In the genomic region with DNA sequence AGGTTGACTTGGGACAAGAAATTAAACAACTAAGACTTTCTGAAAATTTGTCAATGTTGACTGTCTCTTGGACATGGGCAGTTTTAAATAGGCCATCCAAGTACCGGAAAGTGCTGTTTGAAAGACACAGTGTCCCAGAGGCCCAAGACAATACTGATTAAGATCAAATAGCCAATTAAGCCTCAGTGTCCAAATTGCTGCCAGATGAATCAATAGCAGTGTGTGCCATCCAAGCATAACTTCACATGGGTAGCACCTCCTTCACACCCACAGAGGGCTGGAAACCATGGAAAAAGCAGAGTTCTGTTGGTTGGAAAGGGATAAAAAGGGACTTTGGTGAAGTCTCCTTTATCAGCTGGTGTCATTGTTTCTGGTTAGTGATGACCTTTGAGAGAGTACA, we compare ENCODE assay signal across 26 mouse cellular contexts. TPM values are rescaled to one million over a fixed set of nuclear protein-coding genes. Genes with fewer than 3 reads are reported as not detected.
DNase-seq lines count a peak whose midpoint lies in the region; TF ChIP-seq lines count a peak whose summit lies in the region.
"Had no signal": no experiment of that assay in that cellular context is flagged by ENCODE, and none has a peak within 500 bp of the region (broad histone marks: within the 10 kb centered on the region; RNA-seq: fewer than 3 reads in every experiment).

No protein-coding gene starts in this region.

- peaks cover 1% of the 10 kb centered on the region; the same call in 1 of the 2 replicates for H3K4me1 ChIP-seq in cortical plate, adult 2 months (ENCODE audit: control insufficient read depth, insufficient read depth, low read length)
- H3K4me1 ChIP-seq: embryonic facial prominence, embryonic 13.5 days; embryonic facial prominence, embryonic 15.5 days; forebrain, embryonic 15.5 days had no signal

- H3K27ac ChIP-seq in layer of hippocampus, adult 2 months = peak overlapping the region; percentile 77
- peak overlapping the region; percentile 89; the same call in 1 of the 2 replicates for H3K27ac ChIP-seq in cortical plate, adult 2 months (ENCODE audit: insufficient read depth, low read length)
- H3K27ac ChIP-seq: embryonic facial prominence, embryonic 13.5 days; embryonic facial prominence, embryonic 15.5 days; forebrain, embryonic 13.5 days; forebrain, embryonic 15.5 days had no signal

- H3K4me3 ChIP-seq in layer of hippocampus, adult 2 months = no peak overlapping the region
- H3K4me3 ChIP-seq in cortical plate, adult 2 months (ENCODE audit: insufficient read depth, low read length) = no peak overlapping the region
- H3K4me3 ChIP-seq: embryonic facial prominence, embryonic 13.5 days; embryonic facial prominence, embryonic 15.5 days; erythroblast, embryonic 14.5 days; forebrain, embryonic 13.5 days; forebrain, embryonic 15.5 days had no signal

- no peak for TF ChIP-seq POLR2A in cortical plate, adult 2 months (IDR thresholded peaks at IDR 0.05; ENCODE audit: extremely low read depth, insufficient read depth, low read length)

- DNase-seq in layer of hippocampus, adult 2 months (ENCODE audit: low spot score in 2 of 2) = peak in 1 of 2 experiments; percentile 29
- no peak for DNase-seq in layer of hippocampus, postnatal 36 days
- peak; percentile 11 for DNase-seq in retina, postnatal 1 day
- no peak for DNase-seq in retina, embryonic 14.5 days (ENCODE audit: low spot score)
- peak; percentile 22 for DNase-seq in gonadal fat pad, adult 2 months (ENCODE audit: low read depth)
- no peak for DNase-seq in yolk sac, embryonic 10.5 days (ENCODE audit: low spot score)
- no peak for DNase-seq in lung, postnatal 10 days
- DNase-seq: adrenal gland, adult 8-10 months; adrenal gland, postnatal 14 days; adrenal gland, postnatal 36 days; cerebellum, adult 11-12 months; cerebellum, adult 2 months; cerebellum, adult 9-10 months; cerebellum, postnatal 10 days; cerebellum, postnatal 25 days; embryo, embryonic 11 days; forebrain, postnatal 0 days had no signal

- no peak for TF ChIP-seq CTCF in layer of hippocampus, adult 2 months (conservative IDR thresholded peaks at IDR 0.05)
- TF ChIP-seq CTCF in cortical plate, adult 2 months (IDR thresholded peaks at IDR 0.05; ENCODE audit: extremely low read depth, insufficient read depth, low read length) = no peak

RNA-seq across cellular contexts. Expression of gene Slc1a2, which starts 33.9 kb away (rescaled TPM):
- 1,000 to 10,000 TPM; 1,761 to 1,800 TPM for total RNA-seq in layer of hippocampus, adult 2 months (2021)
- total RNA-seq in layer of hippocampus, postnatal 36 days (2021) = 1,000 to 10,000 TPM; 1,671 to 1,869 TPM
- 765 and 784 TPM in 2 replicates for polyA plus RNA-seq in cortical plate, adult 2 months (2012; rRNA removed)
- 0.11 and 0.41 TPM in 2 replicates for polyA plus RNA-seq in gonadal fat pad, adult 2 months (2012; rRNA removed)
- total RNA-seq: MEL had no signal
- polyA plus RNA-seq: activated CD4-positive, CD25-positive, alpha-beta regulatory T cell, adult 4 months; C2C12; erythroblast, embryonic 14.5 days had no signal

Comparison
In these comparisons a context has a peak if more than half of its experiments do, and no peak if none do; other contexts are left out.
1. DNase-seq: peak in retina, postnatal 1 day (single experiment) and gonadal fat pad, adult 2 months (single experiment); none in layer of hippocampus, postnatal 36 days (0 of 2), retina, embryonic 14.5 days (single experiment), yolk sac, embryonic 10.5 days (single experiment) and lung, postnatal 10 days (single experiment).